Mouse (Mus musculus): ENCODE data around the gene Simc1.

The Simc1 gene

DNA sequence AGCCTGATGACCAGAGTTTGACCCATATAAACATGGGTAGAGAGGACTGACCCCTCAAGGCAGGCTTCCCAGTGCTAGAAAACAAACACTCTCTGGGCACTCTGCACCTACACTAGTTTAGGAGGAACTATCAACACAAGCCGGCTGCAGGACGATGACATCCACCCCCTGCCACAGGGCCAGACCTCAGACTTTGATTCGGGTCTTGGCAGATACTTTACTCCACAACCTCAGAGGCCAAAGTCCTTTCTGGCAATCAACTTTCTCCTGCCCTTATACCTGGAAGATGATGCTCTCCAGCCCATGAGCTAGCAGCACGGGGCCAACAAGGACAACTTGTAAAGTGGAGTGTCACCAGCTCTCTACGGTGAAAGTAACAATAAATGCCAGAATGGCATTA lies 79.3 kb downstream of the Simc1 start:
- no peak for DNase-seq (ENCODE audit: low spot score in 2 of 2)

DNA sequence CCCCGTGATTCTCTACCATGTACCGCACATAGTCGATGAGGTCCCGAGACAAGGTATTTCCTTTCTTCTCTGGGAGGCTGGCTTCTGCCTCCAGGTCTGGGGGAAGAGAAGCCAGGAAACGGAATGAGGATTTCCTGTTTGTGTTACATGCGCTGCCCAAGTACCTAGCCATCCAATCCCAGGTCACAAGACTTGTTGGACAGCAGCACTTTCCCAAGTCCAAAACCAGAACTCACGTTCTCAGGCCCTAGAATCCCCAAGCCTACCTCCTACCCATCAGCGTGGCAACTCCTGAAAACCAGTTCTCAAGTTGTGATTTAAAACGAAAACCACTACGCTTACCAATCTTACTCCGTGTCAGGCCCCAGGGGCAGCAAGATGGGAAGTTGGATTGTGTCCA lies 82.3 kb downstream of the Simc1 start:
- no peak for DNase-seq (ENCODE audit: low spot score in 2 of 2)

- DNase-seq (ENCODE audit: low spot score in 2 of 2) = no peak
Observed at GRCm38 (mm10) chr13:54589414-54589995, 85.9 kb downstream of the Simc1 start.

DNA sequence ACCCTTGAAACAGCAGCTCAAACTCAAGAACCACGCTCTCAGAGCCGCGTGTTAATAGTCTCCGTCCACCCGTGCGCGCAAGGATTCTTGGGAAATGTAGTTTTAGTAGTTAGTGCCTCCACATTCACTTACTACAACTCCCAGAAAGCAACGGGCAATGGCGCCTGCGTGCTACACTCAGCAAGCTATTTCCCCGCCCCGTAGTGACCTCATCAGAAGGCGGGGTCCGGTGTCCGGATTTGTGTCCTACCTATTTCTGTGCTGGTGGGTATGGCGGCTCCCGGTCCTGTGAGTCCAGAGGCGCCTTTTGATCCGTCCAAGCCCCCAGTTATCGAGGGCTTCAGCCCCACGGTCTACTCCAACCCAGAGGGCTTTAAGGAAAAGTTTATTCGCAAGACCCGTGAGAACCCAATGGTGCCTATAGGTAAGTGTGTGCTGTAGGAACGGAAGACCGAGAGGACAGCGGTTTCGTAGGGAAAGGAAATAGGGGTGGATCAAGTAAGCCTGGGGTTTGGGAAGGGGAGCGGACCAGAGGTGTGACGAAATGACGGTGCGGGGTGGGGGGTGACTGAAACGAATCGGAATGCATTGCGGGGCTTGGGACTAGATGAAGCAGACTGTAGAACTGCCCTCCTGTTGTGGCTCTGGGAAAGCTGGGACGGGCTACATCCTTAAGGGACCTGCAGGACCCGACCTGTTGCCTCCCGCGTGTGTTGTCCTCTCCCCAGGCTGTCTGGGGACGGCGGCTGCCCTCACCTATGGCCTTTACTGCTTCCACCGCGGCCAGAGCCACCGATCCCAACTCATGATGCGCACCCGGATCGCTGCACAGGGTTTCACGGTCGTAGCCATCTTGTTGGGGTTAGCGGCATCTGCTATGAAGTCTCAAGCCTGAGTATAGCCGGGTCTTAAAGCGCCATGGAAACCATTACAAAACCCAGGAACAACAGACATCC lies 86.7 kb downstream of the Simc1 start, which contains the start of the genes Nop16 and Higd2a:
Gene Nop16 (minus strand): TSS at position 95 of the 956 bp plus-strand sequence.
Gene Higd2a (plus strand): TSS at position 212 of the 956 bp plus-strand sequence.
- DNase-seq (ENCODE audit: low spot score in 2 of 2) = peak; percentile 90 to 97

DNA sequence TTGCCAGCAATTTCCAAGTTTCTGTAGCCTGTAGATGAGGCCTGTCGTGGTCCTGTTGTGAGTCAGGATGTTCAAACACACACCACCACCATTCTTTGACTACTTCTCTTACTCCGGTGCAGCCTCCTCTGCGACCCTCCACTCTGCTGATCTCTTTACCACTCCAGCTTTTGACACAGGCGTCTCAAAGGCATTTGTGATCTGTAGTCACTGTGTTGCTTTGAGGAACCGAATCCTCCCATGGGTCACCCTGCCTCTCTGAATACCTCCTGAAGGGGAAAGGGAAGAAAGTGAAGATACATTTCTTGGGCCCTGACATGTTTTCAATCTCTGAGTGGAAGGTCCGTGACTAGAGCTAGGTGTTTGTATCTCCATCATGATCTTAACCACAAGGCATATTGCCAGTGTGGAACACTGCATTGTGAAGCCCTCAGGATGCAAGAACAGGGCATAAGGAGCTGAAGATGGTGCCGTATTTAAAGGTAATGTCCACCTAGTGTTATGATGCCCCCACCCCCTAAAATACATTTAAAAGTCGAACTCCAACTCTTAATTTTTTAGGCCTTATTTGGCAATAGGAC lies 88.3 kb downstream of the Simc1 start:
- DNase-seq (ENCODE audit: low spot score in 2 of 2) = no peak

- DNase-seq (ENCODE audit: low spot score in 2 of 2) = no peak
Observed at GRCm38 (mm10) chr13:54593617-54594016, 90.0 kb downstream of the Simc1 start.

DNA sequence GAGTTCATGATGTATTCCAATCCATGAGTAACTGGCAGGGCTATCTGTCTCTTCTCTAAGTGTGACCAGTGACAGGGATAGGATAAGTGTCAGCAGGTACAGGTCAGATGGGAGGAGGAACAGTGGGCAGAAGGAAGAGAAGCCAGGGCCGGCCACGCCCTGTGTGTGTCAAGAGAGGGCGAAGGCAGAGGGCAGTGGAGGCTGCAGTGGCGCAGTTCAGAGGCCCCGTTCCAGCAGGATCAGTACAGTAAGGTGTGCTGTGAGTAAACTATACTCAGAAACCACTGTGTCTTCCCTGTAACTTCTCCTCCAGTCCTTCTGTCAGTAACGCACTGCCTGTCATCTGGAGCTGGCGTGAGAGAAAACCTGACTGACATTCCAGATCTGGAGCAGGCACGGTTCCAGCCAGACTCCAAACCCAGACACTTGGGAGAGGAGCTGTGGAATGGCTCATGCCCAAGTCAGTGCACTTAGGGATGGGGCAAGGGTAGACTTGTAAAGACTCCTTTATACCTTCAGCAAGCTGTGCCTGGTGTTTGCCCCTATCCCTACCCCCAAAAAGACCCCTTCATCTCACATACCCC lies 92.6 kb downstream of the Simc1 start:
- no peak for DNase-seq (ENCODE audit: low spot score in 2 of 2)

DNA sequence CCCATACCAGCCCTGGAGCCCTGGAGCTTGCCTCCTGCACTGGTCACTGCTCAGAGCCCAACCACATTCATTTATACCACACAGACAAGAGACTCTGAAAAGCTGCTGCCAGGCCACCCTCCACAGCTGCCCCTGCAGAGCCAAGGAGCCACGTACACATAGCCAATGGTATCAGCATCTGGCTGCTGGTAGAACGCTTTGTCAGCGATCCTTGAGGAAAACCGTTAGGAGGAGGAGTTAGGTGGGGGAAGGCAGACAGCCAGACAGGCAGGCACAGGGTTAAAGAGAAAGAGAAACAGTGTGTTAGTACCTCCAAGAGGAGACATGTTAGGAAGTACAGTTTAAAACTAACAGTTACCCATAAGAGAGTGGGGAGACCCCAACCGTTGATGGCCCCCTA lies 93.3 kb downstream of the Simc1 start:
- no peak for DNase-seq (ENCODE audit: low spot score in 2 of 2)

DNA sequence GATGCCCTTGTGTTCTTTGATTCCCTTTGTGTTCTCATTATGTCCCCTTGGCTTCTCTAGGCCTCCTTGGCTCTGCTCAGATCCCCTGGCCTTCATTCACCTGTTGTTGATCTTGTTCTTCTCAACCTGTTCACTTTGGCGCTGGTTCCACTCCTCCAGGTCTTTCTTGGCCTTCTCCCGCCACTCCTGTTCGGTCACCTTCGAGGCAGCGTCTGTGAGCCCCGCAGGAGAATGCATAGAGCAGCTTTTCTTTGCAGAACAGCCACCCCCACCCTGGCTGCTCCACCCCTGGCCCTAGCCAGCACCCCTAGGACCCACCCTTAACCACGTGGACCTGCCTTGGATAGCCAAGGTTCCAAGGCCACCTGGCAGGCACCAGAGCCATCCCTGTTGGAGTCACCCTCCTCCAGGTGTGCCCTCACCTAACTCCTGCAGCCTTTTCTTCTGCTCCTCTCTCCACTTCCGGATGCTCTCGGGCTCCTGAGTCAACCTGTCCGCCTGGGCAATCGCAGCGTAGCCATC lies 95.1 kb downstream of the Simc1 start:
- no peak for DNase-seq (ENCODE audit: low spot score in 2 of 2)

Data from spleen, postnatal 10 days (tissue).